Mouse (Mus musculus): ENCODE results near the gene Cyth1. TPM values are rescaled to one million over a fixed set of nuclear protein-coding genes. Genes with fewer than 3 reads are reported as not detected.

Gene Cyth1
- total and polyA plus RNA-seq, 3 experiments = 13.2 to 13.6 TPM; not detected in 1

DNA sequence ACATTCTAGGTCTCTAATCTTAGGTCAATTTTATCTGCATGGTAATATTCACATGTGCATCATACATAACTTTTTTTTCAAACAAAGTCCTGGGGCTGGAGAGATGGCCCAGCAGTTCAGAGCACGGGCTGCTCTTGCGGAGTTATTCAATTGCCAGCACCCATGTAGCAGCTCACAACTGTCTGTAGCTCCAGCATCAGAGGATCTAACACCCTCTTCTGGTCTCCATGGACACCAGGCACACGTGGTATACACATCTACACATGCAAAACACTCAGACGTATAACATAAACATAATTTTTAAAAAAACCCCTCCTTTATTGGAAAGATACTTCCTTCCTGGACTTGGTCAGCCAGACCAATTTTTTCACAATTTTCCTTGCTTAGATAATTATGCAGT, 89.6 kb downstream of the Cyth1 start:
- TF ChIP-seq ZC3H11A (IDR thresholded peaks at IDR 0.05; ENCODE audit: low read depth, low read length) = no peak
- no peak for TF ChIP-seq GATA1 (IDR thresholded peaks at IDR 0.05; ENCODE audit: low read depth, low read length)
- TF ChIP-seq RCOR1 (IDR thresholded peaks at IDR 0.05; ENCODE audit: low read depth, low read length) = no peak
- TF ChIP-seq ELF1 (IDR thresholded peaks at IDR 0.05; ENCODE audit: low read depth, low read length) = no peak
- TF ChIP-seq MAX (IDR thresholded peaks at IDR 0.05; ENCODE audit: low read length) = no peak
- TF ChIP-seq CHD2 (IDR thresholded peaks at IDR 0.05; ENCODE audit: low read length) = no peak
- no peak for TF ChIP-seq NRF1 (IDR thresholded peaks at IDR 0.05; ENCODE audit: insufficient read depth, low read depth, low read length, poor library complexity, severe bottlenecking)
- no peak for TF ChIP-seq KAT2A (conservative IDR thresholded peaks at IDR 0.05; ENCODE audit: low read depth, low read length)
- no peak for TF ChIP-seq ETS1 (IDR thresholded peaks at IDR 0.05; ENCODE audit: low read depth, low read length)
- no peak overlapping the region for H3K9ac ChIP-seq (ENCODE audit: control insufficient read depth, low read depth, low read length, poor library complexity, severe bottlenecking)
- H3K27me3 ChIP-seq (ENCODE audit: control insufficient read depth in 1 of 2, insufficient read depth in 2 of 2, low read length in 2 of 2) = no peaks in the 10 kb centered on the region
- no peak for DNase-seq (ENCODE audit: low read depth, low spot score)
- H3K4me1 ChIP-seq (ENCODE audit: control insufficient read depth in 1 of 2, insufficient read depth in 2 of 2, low read length in 2 of 2) = no peaks in the 10 kb centered on the region
- no peaks in the 10 kb centered on the region for H3K79me2 ChIP-seq (ENCODE audit: control insufficient read depth, insufficient read depth, low read length, poor library complexity)
- no peak overlapping the region for H3K4me3 ChIP-seq (ENCODE audit: control insufficient read depth in 1 of 2, insufficient read depth in 1 of 2, low read depth in 2 of 2, low read length in 2 of 2)
- no peaks in the 10 kb centered on the region for H3K9me3 ChIP-seq (replicated peaks; ENCODE audit: insufficient read depth, low read length)
- H3K36me3 ChIP-seq (ENCODE audit: control insufficient read depth in 1 of 2, insufficient read depth in 2 of 2, low read length in 2 of 2) = no peaks in the 10 kb centered on the region
- H3K27ac ChIP-seq (ENCODE audit: control insufficient read depth, low read depth, low read length) = no peak overlapping the region

DNA sequence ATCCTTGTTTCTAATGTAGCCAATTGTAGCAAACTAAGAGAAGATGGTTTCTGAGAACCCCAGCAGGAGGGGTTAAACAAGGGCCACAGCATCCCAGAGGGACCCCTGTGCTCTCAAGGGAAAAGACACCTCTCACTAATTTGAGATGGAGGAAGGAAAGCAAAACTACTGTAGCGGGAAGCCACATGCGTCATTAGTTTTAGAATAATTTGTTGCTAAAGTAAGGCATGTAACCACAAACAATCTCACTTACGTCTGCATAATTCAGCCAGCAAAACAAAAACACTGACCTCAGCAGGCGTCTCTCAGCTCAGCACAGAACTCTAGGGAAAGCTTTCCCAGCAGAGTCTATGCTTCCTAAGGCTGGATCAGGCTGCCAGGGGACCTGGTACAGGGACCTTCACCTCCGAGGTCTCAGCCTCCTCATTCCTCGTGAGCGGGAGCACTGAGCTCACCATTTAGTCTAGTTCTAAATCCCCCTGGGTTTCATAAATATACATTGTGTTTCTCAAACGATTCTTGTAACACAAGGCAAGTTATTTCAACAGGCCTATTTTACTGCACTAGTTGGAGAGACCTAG, 91.8 kb downstream of the Cyth1 start:
- H3K27me3 ChIP-seq (ENCODE audit: control insufficient read depth in 1 of 2, insufficient read depth in 2 of 2, low read length in 2 of 2) = no peaks in the 10 kb centered on the region
- H3K4me3 ChIP-seq (ENCODE audit: control insufficient read depth in 1 of 2, insufficient read depth in 1 of 2, low read depth in 2 of 2, low read length in 2 of 2) = no peak overlapping the region
- no peaks in the 10 kb centered on the region for H3K36me3 ChIP-seq (ENCODE audit: control insufficient read depth in 1 of 2, insufficient read depth in 2 of 2, low read length in 2 of 2)
- no peak overlapping the region for H3K9ac ChIP-seq (ENCODE audit: control insufficient read depth, low read depth, low read length, poor library complexity, severe bottlenecking)
- no peak overlapping the region for H3K27ac ChIP-seq (ENCODE audit: control insufficient read depth, low read depth, low read length)
- DNase-seq (ENCODE audit: low read depth, low spot score) = no peak
- no peaks in the 10 kb centered on the region for H3K9me3 ChIP-seq (replicated peaks; ENCODE audit: insufficient read depth, low read length)
- H3K4me1 ChIP-seq (ENCODE audit: control insufficient read depth in 1 of 2, insufficient read depth in 2 of 2, low read length in 2 of 2) = no peaks in the 10 kb centered on the region
- no peak for TF ChIP-seq USF2 (IDR thresholded peaks at IDR 0.05; ENCODE audit: borderline replicate concordance in 1 of 2, insufficient read depth in 1 of 2, low read depth in 1 of 2, low read length in 2 of 2)
- TF ChIP-seq BHLHE40 (IDR thresholded peaks at IDR 0.05; ENCODE audit: borderline replicate concordance, low read depth, low read length) = no peak
- no peak for TF ChIP-seq ZKSCAN1 (IDR thresholded peaks at IDR 0.05; ENCODE audit: low read depth, low read length)
- TF ChIP-seq JUND (IDR thresholded peaks at IDR 0.05; ENCODE audit: low read depth, low read length) = no peak
- no peak for TF ChIP-seq ELF1 (IDR thresholded peaks at IDR 0.05; ENCODE audit: low read depth, low read length)
- H3K79me2 ChIP-seq (ENCODE audit: control insufficient read depth, insufficient read depth, low read length, poor library complexity) = no peaks in the 10 kb centered on the region

DNA sequence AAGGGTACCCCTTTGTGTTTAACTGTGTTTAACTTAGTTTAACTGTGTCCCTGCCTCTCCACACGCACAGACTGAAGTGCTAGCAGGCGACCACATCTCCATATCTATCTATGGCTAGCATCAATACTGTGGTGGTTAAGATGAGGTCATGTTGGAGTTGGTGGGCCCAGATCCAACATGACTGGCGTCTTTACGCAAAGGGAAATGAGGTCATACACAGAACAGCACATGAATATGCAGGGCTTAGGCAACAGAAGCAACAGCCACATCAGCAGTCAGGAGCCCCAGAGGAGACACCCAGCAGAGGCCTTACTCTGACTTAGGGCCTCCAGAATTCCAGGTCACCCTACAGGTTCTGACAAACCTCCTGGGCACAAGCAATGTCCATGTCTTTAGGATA, 95.4 kb downstream of the Cyth1 start:
- no peaks in the 10 kb centered on the region for H3K9me3 ChIP-seq (replicated peaks; ENCODE audit: insufficient read depth, low read length)
- no peak for TF ChIP-seq MXI1 (IDR thresholded peaks at IDR 0.05; ENCODE audit: low read depth, low read length)
- TF ChIP-seq JUND (IDR thresholded peaks at IDR 0.05; ENCODE audit: low read depth, low read length) = no peak
- TF ChIP-seq RCOR1 (IDR thresholded peaks at IDR 0.05; ENCODE audit: low read depth, low read length) = no peak
- 0 out of 2 replicates have a peak, but pooled peaks have one; percentile 23 for TF ChIP-seq ETS1 (IDR thresholded peaks at IDR 0.05; ENCODE audit: low read depth, low read length)
- no peak for TF ChIP-seq ZMIZ1 (IDR thresholded peaks at IDR 0.05; ENCODE audit: low read depth, low read length)
- H3K27ac ChIP-seq (ENCODE audit: control insufficient read depth, low read depth, low read length) = no peak overlapping the region
- peak; percentile 28 for DNase-seq (ENCODE audit: low read depth, low spot score)
- H3K9ac ChIP-seq (ENCODE audit: control insufficient read depth, low read depth, low read length, poor library complexity, severe bottlenecking) = no peak overlapping the region
- no peaks in the 10 kb centered on the region for H3K4me1 ChIP-seq (ENCODE audit: control insufficient read depth in 1 of 2, insufficient read depth in 2 of 2, low read length in 2 of 2)
- H3K36me3 ChIP-seq (ENCODE audit: control insufficient read depth in 1 of 2, insufficient read depth in 2 of 2, low read length in 2 of 2) = no peaks in the 10 kb centered on the region
- H3K27me3 ChIP-seq (ENCODE audit: control insufficient read depth in 1 of 2, insufficient read depth in 2 of 2, low read length in 2 of 2) = no peaks in the 10 kb centered on the region
- no peaks in the 10 kb centered on the region for H3K79me2 ChIP-seq (ENCODE audit: control insufficient read depth, insufficient read depth, low read length, poor library complexity)
- H3K4me3 ChIP-seq (ENCODE audit: control insufficient read depth in 1 of 2, insufficient read depth in 1 of 2, low read depth in 2 of 2, low read length in 2 of 2) = no peak overlapping the region

Data from MEL (cell line).